Mouse (Mus musculus): ENCODE measurements around the gene Rfc4.
"Not testable (repeated sequence)": the region's sequence is repeated elsewhere in the genome, so short reads cannot be mapped to it uniquely, and the experiment has no call there.

Rfc4 gene

GRCm38 (mm10) chr16:23100099-23100575 lies 27.4 kb downstream of the Rfc4 start:
- DNase-seq, result no peak

DNA sequence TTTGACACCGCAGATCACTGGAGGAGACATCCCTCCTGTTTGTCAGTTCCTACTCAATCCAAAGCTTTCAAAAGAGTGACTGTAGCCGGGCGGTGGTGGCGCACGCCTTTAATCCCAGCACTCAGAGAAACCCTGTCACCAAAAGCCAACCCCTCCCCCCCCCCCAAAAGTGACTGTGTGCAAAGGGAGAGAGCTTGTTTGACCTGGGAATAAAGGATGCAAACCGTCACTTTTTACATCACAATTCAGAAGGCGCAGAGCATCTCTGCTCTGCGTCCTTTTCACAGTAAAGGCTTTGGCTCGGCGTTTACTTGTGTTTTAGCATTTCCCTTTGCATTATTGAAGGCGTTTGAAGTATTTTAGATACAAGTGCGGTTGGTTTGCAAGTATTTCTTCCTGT lies 27.9 kb downstream of the Rfc4 start:
- no peak for DNase-seq

DNA sequence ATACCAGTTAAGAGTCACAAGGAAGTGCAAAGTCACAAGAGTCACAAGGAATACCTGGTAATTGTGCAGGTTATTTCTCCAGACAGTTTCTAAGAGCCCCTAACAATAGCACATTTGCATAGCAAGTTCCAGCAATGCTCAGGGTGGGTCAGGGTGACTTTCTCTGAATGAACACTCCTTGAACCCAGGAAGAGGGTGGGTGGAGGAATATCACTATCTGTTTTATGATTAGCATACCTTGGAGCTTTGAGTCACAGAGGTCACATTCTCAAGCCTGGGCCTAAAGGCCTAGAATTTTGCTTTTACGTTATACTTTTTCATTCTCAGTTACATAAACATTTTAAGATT lies 29.5 kb downstream of the Rfc4 start:
- DNase-seq, result not testable (repeated sequence)

- peak; percentile 52 to 56 for DNase-seq
Observed at GRCm38 (mm10) chr16:23097290-23098104, 30.0 kb downstream of the Rfc4 start.

DNA sequence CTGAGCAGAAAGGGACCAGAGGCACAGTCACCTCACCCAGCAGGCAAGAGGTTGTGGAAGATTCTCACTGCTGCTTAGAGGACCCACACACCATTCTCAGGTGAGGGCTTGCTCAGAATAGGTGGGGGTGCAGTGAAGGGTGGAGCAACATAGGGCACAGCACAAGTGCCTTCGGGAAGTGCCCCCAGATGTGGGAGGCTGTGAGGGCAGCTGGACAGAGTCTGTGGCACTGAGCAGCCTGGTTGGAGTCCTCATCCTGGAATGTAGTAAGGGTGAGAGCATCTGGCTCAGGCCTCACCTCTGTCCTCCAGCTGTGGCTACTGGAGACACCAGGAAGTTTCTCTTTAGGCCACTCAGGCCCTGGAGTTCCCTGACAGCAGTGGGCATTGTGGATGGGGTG lies 30.7 kb downstream of the Rfc4 start:
- DNase-seq, result not testable (repeated sequence)

- not testable (repeated sequence) for DNase-seq
Observed at GRCm38 (mm10) chr16:23095581-23095980, 32.0 kb downstream of the Rfc4 start.

GRCm38 (mm10) chr16:23094136-23094535 lies 33.4 kb downstream of the Rfc4 start:
- peak; percentile 39 to 46 for DNase-seq

DNA sequence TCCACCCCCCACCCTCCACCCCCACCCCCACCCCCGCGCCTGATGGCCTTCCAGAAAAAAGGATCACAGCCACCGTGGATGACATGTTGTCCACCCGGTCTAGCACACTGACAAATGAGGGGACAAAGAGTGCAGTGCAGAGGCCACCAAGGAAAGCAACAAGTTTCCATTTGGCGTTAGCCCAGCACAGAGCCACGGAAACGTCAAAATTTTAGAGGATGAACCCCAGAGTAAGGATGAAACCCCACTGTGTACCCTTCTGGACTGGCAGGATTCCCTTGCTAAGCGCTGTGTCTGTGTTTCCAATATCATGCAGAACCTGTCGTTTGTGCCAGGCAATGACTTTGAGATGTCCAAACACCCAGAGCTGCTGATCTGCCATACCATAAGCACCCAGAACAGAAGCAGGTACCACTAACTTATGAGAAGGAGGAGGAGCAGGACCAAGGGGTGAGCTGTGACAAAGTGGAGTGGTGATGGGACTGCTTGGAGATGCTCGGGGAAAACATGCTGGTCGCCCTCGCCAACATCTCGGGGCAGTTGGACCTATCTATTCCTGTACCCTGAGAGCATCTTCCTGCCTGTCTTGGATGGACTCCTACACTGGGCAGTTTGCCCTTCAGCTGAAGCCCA lies 34.1 kb downstream of the Rfc4 start:
- peak; percentile 61 to 66 for DNase-seq

- DNase-seq, result not testable (repeated sequence)
Observed at GRCm38 (mm10) chr16:23091345-23091744, 36.2 kb downstream of the Rfc4 start.

- DNase-seq, result not testable (repeated sequence)
Observed at GRCm38 (mm10) chr16:23088491-23088890, 39.0 kb downstream of the Rfc4 start.

DNA sequence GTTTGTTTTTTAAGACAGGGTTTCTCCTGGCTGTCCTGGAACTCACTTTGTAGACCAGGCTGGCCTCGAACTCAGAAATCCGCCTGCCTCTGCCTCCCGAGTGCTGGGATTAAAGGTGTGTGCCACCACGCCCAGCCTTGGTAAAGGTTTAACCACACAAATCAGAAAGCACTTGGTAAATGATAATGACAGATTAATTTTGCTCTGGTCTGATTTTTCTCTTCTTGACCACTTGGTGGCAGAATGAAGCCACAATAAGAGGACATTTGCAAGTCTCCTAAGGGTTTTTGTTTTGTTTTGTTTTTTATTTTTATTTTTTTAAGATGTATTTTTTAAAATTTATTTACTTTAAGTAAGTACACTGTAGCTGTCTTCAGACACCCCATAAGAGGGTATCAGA lies 39.8 kb downstream of the Rfc4 start:
- DNase-seq, result not testable (repeated sequence)

DNA sequence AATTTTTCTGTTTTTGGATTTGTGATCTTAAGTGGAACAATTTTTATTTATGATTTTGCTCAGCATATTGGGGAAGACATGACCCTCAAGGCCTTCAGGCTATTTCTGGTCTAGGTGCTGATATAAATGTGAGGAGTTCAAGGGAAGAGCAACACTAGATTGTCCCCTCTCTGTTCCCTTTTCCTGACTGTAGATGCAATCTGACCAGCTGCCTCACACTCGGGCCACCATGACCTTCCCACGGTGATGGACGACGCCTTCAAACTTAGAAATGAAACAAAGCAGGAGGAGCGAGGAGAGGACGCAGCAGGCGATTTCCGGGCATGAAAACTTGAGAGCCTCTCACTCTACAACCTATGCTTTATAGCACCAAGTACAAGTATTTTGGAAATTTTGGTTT lies 40.4 kb downstream of the Rfc4 start:
- DNase-seq, result not testable (repeated sequence)

DNA sequence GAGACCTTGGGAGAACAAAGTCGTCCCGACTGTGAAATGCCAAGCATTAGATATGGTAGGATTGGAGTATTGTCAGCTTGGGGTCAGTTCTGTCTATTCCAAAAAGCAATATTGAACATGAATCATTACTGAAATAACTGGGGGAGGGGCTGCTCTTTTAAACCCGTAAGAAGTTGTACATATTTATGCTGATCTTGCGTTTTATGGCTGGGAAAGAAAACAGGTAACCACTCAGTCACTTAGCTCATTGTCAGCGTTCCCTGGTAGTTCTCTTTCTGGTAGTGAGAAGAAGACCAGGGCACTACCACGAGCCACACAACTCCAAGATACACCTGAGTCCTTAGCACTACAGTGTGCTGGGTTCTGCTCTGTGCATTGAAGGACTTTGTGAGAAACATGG lies 50.0 kb downstream of the Rfc4 start:
- DNase-seq, result not testable (repeated sequence)

Measured in cerebellum, postnatal 14 days (tissue).